Mouse (Mus musculus): Measurements from ENCODE around the gene Serpina1f.

GRCm38 (mm10) chr12:103685386-103685785, 9.9 kb downstream of the Serpina1f start:
- no peak for TF ChIP-seq POLR2A (IDR thresholded peaks at IDR 0.05; ENCODE audit: borderline replicate concordance, extremely low read depth, insufficient read depth, insufficient read length, poor library complexity, severe bottlenecking)
- TF ChIP-seq CTCF (IDR thresholded peaks at IDR 0.05; ENCODE audit: borderline replicate concordance, extremely low read depth, insufficient read depth, insufficient read length), result no peak

Data from brain, embryonic 14.5 days (tissue).